Mouse (Mus musculus) forebrain, postnatal 0 days (tissue): Measurements from ENCODE around the gene Abcc8. TPM values are rescaled to one million over a fixed set of nuclear protein-coding genes. Genes with fewer than 3 reads are reported as not detected.
"Not testable (repeated sequence)": the region's sequence is repeated elsewhere in the genome, so short reads cannot be mapped to it uniquely, and the experiment has no call there.

Experiments
- ATAC-seq: fragments of 200-750 bp; cut with Nextera tagmentation; 2 replicates; pipeline ENCODE4 v1.8.0; 2017; ENCODE audit warnings: mild to moderate bottlenecking, moderate library complexity
- DNase-seq: peaks from one replicate; pipeline ENCODE4 v3.0.0-alpha.2; 2015
- H3K27ac ChIP-seq: fragments of 300-500 bp; sonication (generic); 2 replicates; pipeline ENCODE4 v1.5.1; 2014; ENCODE audit warnings: low read depth, mild to moderate bottlenecking, antibody characterized with exemption, low read length, moderate library complexity, mixed read lengths
- H3K27me3 ChIP-seq: fragments of 300-500 bp; sonication (generic); 2 replicates; pipeline ENCODE4 v1.6.1; 2014; ENCODE audit warnings: mild to moderate bottlenecking, low read length, mixed read lengths; ENCODE audit not compliant: insufficient read depth
- H3K36me3 ChIP-seq: fragments of 300-500 bp; sonication (generic); 2 replicates; pipeline ENCODE4 v1.6.1; 2014; ENCODE audit warnings: mild to moderate bottlenecking, moderate library complexity; ENCODE audit not compliant: insufficient read depth
- H3K4me1 ChIP-seq: fragments of 300-500 bp; sonication (generic); 2 replicates; pipeline ENCODE4 v1.6.1; 2014; ENCODE audit warnings: antibody characterized with exemption; ENCODE audit not compliant: insufficient read depth
- H3K4me2 ChIP-seq: fragments of 300-500 bp; sonication (generic); 2 replicates; pipeline ENCODE4 v1.6.1; 2014; ENCODE audit warnings: low read depth, mild to moderate bottlenecking, moderate library complexity
- H3K4me3 ChIP-seq: fragments of 300-500 bp; sonication (generic); 2 replicates; pipeline ENCODE4 v1.5.1; 2014; ENCODE audit warnings: low read depth, low read length, mixed read lengths
- H3K9ac ChIP-seq: fragments of 300-500 bp; sonication (generic); 2 replicates; pipeline ENCODE4 v1.6.1; 2014; ENCODE audit warnings: mild to moderate bottlenecking
- H3K9me3 ChIP-seq: fragments of 300-500 bp; sonication (generic); 2 replicates; pipeline ENCODE4 v1.6.1; 2016; ENCODE audit warnings: low read length
- CTCF ChIP-seq: sonication (generic); IDR thresholded peaks from 2 replicates; pipeline ENCODE4 v1.5.1; 2016; ENCODE audit warnings: antibody characterized with exemption, control low read depth, low read depth
- WGBS: fragments of 180-500 bp; shearing (Covaris S2); extraction: QIAGEN DNeasy Blood & Tissue Kit; methylation state at CpG from one replicate; pipeline ENCODE4 v1.1.7; 2014; 5-methylcytosine and 5-hydroxymethylcytosine counted together
- polyA plus RNA-seq: library from polyadenylated mRNA; unstranded; fragments of >200 nt; fragmentation: Nextera tagmentation; extraction: Ambion mirVana; gene quantifications from 2 replicates; pipeline ENCODE4 v1.2.1, GENCODE M21; 2015
- total RNA-seq: library from RNA; depleted of rRNA; stranded (reverse); fragments of >200 nt; gene quantifications from 2 replicates; pipeline ENCODE4 v1.2.3, GENCODE M21; 2014

Abcc8 gene
- total and polyA plus RNA-seq, 2 experiments from 2014 or later: 7.0 to 18.9 TPM

DNA sequence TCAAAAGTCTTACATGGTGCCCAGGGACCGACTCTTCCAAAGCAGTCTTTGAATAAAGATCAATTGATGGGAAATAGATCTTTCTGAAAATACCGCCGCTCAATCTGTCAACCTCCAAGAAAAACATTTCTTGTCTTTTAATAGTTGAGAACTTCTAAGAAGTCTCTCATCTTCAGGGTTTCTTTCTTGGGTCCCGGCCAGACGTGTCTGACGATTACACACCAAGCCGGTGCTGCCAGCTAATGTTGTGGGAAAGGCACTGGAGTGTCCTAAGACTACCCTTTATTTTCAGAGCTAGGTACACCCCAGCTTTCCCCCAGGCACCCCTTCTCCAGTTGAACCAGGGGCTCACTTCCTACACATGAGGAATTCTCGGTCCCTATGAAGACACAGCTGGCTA lies 28.3 kb upstream of the Abcc8 start:
- Histone ChIP-seq H3K36me3 (no peaks in the 10 kb centered on the region), H3K27ac (no peak overlapping the region), H3K4me3 (no peak overlapping the region), H3K9ac (no peak overlapping the region), H3K27me3 (no peaks in the 10 kb centered on the region), H3K9me3 (no peaks in the 10 kb centered on the region), H3K4me2 (no peak overlapping the region), H3K4me1 (no peaks in the 10 kb centered on the region)
- WGBS: 80% methylated on average over 8 of the region's 8 CpGs
- DNase-seq (no peak), ATAC-seq (no peak)
- no peak for TF ChIP-seq CTCF

DNA sequence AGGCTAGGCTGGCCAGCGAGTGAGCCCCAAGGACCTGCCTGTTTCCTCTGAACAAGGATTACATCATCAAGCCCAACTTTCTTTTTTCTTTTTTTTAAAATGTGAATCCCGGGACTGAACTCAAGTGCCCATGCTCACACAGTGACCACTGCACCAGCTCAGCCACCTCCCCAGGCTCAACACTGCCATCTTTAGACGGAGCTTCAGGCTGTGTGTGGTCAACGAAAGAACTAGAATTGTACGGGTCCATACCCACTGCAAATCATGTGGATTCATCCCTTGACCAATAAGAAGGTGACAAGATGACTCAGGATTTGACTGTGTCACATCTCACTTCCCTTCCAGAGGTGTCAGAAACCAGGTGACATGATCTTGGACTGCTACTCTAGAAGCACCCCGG lies 24.9 kb upstream of the Abcc8 start:
- 76% methylated on average over 6 of the region's 6 CpGs for WGBS
- H3K9ac ChIP-seq: no peak overlapping the region
- H3K4me3 ChIP-seq: no peak overlapping the region
- no peak overlapping the region for H3K27ac ChIP-seq
- no peaks in the 10 kb centered on the region for H3K36me3 ChIP-seq
- TF ChIP-seq CTCF: peak; percentile 6; the same call in 1 of the 2 replicates
- no peaks in the 10 kb centered on the region for H3K4me1 ChIP-seq
- no peaks in the 10 kb centered on the region for H3K27me3 ChIP-seq
- DNase-seq (no peak), ATAC-seq (no peak)
- H3K9me3 ChIP-seq: no peaks in the 10 kb centered on the region
- no peak overlapping the region for H3K4me2 ChIP-seq

DNA sequence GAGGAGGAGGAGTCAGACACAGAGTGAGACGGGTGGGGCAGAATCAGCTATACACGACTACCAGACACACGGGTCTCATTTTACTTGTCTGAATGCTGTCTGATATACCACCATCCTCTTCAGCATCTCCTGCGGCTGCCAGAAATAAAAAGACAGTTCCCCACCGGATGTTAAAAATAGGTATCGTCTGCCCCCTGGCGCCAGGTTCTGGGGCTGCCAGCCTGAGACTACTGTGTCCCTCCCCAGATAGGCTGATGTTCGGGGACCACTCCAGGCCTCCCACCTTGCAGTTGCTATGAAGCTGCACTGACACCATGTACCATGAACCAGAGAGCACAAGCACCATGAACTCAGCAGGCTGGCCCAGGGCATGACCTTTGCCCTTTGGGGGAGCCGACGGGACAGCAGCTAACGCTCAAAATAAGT lies 24.2 kb upstream of the Abcc8 start:
- Histone ChIP-seq H3K27me3 (no peaks in the 10 kb centered on the region), H3K4me2 (no peak overlapping the region), H3K36me3 (no peaks in the 10 kb centered on the region), H3K27ac (no peak overlapping the region), H3K9me3 (no peaks in the 10 kb centered on the region), H3K9ac (no peak overlapping the region), H3K4me3 (no peak overlapping the region), H3K4me1 (no peaks in the 10 kb centered on the region)
- peak; percentile 72 for TF ChIP-seq CTCF
- peak; percentile 79 for DNase-seq
- ATAC-seq: peak; percentile 81
- 42% methylated on average over 11 of the region's 11 CpGs for WGBS

DNA sequence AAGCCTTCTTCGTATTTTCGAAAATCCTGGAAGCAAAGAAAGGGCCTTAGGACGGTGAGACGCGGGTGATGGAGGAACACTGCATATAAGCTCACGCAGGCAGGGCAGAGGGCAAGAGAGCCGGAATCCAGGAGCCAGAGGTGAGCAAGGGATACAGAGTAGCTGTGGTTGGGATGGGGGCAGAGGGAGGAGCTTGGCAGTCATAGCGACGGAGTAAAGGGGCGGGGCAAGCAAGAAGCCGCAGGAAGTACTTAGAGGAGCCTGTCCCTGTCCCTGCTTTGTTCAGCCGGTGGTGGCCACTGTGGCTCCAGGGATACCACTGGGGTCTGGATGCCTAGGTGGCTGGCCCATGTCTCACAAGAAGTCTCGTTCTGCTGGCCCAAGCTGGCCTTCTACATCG lies 21.8 kb upstream of the Abcc8 start:
- Histone ChIP-seq H3K27ac (no peak overlapping the region), H3K27me3 (no peaks in the 10 kb centered on the region), H3K4me1 (no peaks in the 10 kb centered on the region), H3K4me3 (no peak overlapping the region), H3K9ac (no peak overlapping the region), H3K9me3 (no peaks in the 10 kb centered on the region), H3K36me3 (no peaks in the 10 kb centered on the region), H3K4me2 (no peak overlapping the region)
- WGBS: 12% methylated on average over 14 of the region's 14 CpGs
- peak; percentile 60; the same call in 1 of the 2 replicates for ATAC-seq
- no peak for TF ChIP-seq CTCF
- no peak for DNase-seq

DNA sequence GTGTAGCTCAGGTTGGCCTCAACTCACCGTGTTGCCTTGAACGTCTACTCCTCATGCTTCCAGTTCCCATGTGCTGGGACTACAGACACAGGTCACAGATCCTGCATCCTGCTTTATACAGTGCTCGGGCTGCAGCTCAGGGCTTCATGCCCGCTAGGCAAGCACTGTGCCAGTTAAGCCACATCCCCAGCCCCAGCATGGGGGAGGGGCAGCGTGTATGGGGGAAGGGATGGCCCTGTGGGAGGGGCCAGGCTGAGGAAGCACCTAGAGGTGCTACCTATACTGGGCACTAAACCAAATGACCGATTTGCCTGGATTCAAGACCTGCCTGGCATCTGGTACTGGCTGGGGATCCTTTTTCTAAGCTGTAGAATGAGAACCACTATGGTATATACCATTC lies 20.2 kb upstream of the Abcc8 start:
- Histone ChIP-seq H3K4me1 (no peaks in the 10 kb centered on the region), H3K36me3 (no peaks in the 10 kb centered on the region), H3K27me3 (no peaks in the 10 kb centered on the region), H3K4me3 (no peak overlapping the region), H3K9ac (no peak overlapping the region), H3K27ac (no peak overlapping the region), H3K4me2 (no peak overlapping the region), H3K9me3 (no peaks in the 10 kb centered on the region)
- ATAC-seq (no peak), DNase-seq (no peak)
- no peak for TF ChIP-seq CTCF
- 67% methylated on average over 6 of the region's 6 CpGs for WGBS

DNA sequence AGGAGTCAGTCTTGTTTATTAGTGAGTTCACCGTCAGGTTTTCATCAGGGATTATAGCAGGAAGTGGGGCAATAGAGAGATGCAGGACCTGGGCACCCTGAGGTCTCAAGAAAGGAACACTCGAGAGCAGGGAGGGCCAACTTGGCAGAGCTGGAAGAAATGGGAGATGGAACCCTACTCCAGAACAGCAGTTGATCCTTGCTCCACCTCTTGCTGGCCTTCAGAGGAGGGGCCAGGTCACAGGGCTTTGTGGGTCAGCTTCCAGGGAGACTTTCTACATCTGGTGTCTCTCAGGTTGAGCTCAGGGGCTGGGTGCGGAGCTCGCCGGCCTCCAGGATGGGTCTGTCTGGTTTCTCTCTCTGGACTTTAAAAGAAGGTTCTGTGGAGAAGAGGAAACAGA lies 15.5 kb upstream of the Abcc8 start:
- no peak for ATAC-seq
- Histone ChIP-seq H3K4me1 (no peaks in the 10 kb centered on the region), H3K36me3 (no peaks in the 10 kb centered on the region), H3K27ac (no peak overlapping the region), H3K4me3 (no peak overlapping the region), H3K9ac (no peak overlapping the region), H3K9me3 (no peaks in the 10 kb centered on the region), H3K4me2 (no peak overlapping the region), H3K27me3 (no peaks in the 10 kb centered on the region)
- no peak for TF ChIP-seq CTCF
- 91% methylated on average over 5 of the region's 5 CpGs for WGBS
- DNase-seq: no peak

DNA sequence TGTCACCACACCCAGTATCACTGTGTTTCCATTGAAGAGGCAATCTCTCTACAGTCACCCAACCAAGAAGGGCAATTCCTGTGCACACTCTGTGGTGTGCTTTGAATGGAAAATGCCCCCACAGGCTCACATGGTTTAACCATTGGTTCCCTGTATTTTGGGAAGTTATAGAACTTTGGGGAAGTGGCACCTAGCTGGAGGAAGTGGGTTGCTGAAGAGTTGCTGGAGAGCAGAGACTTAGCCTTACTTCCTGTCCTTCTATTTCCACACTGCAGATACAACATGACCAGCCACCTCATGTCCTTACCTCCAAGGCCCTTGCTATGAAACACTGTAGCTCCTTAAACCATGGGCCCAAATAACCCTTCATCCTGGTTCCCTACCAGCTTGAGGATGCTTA lies 4.4 kb upstream of the Abcc8 start:
- no peaks in the 10 kb centered on the region for H3K4me1 ChIP-seq
- no peak for TF ChIP-seq CTCF
- no peak for ATAC-seq

DNA sequence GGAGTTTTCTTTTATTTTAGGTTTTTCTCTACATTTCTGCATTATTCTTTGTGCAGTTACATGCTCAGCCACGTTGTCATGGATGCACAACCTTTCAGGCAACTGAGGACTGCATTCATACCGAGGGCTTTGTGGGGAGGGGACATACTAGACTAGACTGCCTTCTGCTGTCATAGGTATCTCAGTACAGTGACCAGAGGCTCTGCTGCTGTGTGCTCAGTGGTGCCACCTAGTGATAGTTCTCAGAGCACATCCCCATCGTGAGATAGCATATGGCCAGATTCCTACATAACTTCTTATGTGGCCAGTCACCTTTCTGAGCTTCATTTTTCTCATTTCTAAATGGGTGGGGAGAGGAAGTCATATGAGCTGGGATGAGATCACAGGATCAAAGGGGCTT lies 1.8 kb upstream of the Abcc8 start:
- DNase-seq (peak; percentile 77), ATAC-seq (peak; percentile 71; the same call in 1 of the 2 replicates)
- H3K27me3 ChIP-seq: no peaks in the 10 kb centered on the region
- WGBS: 0% methylated on average over 3 of the region's 3 CpGs
- no peaks in the 10 kb centered on the region for H3K9me3 ChIP-seq
- no peak overlapping the region for H3K27ac ChIP-seq
- no peaks in the 10 kb centered on the region for H3K4me1 ChIP-seq
- H3K9ac ChIP-seq: no peak overlapping the region
- H3K4me2 ChIP-seq: no peak overlapping the region
- H3K36me3 ChIP-seq: no peaks in the 10 kb centered on the region
- TF ChIP-seq CTCF: peak; percentile 96
- H3K4me3 ChIP-seq: no peak overlapping the region

More for the DNA sequence above, 4.4 kb upstream of the Abcc8 start:
- H3K9me3 ChIP-seq: no peaks in the 10 kb centered on the region
- no peaks in the 10 kb centered on the region for H3K27me3 ChIP-seq
- no peak overlapping the region for H3K4me2 ChIP-seq
- no peak overlapping the region for H3K9ac ChIP-seq
- no peak overlapping the region for H3K27ac ChIP-seq
- no peak overlapping the region for H3K4me3 ChIP-seq
- H3K36me3 ChIP-seq: no peaks in the 10 kb centered on the region
- DNase-seq: no peak

DNA sequence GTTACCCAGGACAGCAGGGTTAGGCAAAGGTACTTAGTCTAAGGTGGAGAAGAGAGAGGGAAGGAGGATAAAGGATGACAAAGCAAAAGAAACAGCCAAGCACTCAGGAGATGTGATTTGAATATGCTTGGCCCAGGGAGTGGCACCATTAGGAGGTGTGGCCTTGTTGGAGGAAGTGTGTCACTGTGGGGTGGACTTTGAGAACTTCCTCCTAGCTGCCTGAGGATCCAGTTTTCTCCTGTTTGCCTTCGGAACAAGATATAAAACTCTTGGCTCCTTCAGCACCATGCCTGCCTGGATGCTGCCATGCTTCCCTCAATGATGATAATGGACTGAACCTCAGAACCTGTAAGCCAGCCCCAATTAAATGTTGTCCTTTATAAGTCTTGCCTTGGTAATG lies 10.9 kb downstream of the Abcc8 start:
- not testable (repeated sequence) for H3K9ac ChIP-seq, H3K27me3 ChIP-seq, DNase-seq, H3K36me3 ChIP-seq, H3K4me2 ChIP-seq, H3K4me1 ChIP-seq, H3K27ac ChIP-seq, H3K4me3 ChIP-seq, H3K9me3 ChIP-seq, ATAC-seq
- 86% methylated on average over 1 of the region's 1 CpGs for WGBS
